Mouse (Mus musculus) mouse embryonic stem cell (cell line): Measurements from ENCODE around the gene Prdm11.

Experiments used
- in situ Hi-C, 2 experiments: fragments of 300-500 bp; cut with MboI; formaldehyde crosslinking; loops; 1 replicate in 1 of 2; 3 replicates in 1 of 2; pipeline ENCODE4 v1.14.3; 2019 to 2020; ENCODE audit warnings: low sequenced_read_pairs in 2 of 2, low pct_unique_long_range_greater_than_20kb in 1 of 2, mixed read lengths in 1 of 2; ENCODE audit not compliant: unreplicated experiment in 1 of 2

The Prdm11 gene

DNA sequence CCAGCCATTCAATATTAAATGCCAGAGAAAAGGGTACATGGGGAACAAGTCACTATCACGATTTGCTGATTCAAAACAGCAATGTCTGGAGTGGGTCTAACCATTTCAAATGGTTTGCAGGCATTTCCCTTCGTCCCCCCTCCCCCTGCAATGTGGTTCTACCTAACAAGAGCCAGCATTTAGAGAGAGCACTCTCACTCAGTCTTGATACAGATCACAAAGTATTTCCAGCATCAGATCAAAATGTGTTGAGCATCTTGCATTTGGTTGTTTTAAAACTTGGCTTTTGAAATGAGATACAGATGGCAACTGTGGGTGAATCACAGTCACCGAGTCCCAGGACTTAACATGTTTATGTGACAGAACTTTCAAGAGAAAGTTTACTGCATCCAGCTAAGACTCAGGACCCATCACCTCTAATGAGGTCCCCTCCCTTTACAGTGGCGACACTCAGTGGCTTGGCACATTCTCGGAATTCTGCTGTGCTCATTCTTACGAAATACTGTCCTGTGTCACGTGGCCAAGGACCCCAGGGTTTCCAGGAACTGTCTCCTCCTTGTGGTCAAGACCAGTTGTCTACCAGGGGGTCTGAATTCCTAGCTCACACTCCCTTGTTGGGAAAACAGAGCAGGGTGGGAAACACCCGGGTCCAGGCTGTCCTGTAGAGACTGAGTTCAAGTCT lies 63.2 kb downstream of the Prdm11 start:
- in situ Hi-C loops: no loop called here

DNA sequence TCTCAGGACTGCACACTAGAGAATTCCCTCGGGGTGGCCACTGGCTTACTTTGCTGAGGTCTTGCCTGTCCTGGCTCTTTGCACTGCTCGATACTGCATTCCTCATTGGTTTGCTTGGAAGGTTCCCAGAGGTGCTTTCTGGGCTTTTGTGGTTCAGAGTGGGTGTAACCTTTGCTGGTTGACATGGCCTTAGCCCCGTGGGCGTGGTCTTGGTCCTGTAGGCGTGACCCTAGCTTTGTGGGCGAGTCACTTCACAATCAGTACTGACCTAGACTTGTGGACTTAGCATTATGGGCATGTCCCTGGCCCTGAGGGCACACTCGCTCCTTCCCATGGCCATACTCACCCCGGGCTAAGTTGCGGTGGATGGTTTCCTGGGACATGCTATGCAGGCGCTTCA lies 65.8 kb downstream of the Prdm11 start:
- in situ Hi-C loops: no loop called here

DNA sequence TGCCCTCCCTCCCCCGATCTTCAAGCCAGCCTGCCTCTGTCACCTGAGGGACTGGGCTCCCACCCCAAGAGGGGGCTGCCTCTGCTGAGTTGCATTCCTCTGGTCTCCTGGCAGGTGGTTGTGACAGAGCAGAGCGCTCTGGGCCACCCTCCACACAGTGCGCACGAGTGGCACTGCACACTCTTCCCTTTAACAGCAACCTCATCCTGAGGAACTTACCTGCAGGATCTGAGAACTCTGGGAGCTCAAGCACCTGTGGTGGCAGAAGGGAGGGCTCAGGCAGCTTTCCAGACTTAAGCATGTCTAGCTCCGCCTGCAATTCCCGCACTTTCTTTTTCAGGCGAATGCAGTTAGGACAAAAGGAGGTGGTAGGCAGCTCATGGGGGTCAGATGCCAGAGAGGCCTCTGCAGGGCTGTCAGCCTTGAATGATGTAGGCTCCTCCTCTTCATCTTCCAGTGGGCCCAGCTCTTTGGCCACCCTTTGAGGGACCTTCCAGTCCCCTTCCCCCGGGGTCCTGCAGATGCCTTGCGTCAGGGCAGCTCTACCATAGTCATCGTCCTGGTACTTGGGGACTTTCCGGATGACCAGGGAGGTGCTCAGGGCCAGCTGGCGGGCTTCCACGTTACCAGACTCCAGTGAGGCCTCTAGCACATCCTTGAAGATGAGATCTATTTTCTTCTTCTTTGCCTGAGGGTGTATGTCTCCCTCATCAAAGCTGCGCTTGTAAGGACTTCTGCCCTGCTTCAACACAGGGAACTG lies 70.8 kb downstream of the Prdm11 start:
- in situ Hi-C loops: no loop called here

DNA sequence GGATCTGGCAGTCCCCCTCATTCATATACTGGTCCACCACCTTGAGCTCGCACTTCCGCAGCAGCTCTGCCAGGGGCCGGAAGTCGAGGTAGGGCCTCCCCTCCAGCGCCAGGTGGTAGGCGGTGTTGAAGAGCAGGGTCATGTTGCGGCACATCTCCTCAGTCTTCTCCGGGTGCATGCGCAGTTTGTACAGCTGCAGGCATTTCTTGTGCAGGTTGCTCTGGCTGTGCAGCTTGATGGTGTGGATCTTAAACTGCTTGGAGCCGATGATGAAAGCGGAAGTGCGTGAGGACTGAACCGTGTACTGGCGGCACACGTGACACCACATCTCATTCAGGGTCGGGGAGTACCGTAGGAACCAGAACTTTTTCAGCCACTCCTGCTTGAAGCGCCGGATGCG lies 72.3 kb downstream of the Prdm11 start:
- in situ Hi-C loops: no loop called here

DNA sequence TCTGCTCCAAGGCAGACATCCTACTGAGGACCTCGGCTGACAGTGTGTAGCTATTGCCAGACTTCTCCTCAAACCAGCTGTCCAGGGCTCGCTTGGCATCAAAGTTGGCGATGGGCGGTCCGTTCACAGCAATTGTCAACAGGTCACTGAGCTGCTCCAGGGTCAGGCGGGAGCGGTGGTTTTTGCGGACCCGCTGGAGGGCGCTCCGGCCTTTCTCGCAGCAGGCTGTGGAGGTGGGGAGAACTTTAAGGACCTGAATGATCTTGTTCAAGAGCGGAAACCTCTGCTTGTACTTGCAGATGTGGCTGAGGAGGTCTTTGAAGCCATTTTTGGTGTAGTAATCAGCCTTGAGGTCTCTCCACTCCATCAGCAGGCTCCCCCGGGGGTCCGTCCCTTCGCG lies 73.9 kb downstream of the Prdm11 start:
- in situ Hi-C loops: no loop called here

DNA sequence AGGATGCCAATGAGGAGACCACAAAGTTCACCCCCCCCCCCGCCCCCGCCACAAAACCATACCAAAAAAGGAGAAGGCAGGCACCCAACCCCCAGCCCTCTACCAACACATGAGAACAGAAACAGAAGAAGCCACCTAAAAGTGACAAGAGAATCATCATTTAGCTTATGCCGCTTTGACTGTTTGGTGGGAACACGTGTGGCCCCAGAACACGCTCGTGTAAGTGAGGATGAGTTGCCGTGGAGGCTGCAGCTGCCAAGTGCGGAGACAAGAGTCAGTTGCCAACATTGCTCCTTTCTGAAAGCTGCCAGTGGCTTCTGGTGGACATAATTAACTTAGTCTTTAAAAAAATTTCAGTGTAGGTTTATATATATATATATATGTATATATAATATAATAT lies 74.4 kb downstream of the Prdm11 start:
- in situ Hi-C loops: no loop called here

DNA sequence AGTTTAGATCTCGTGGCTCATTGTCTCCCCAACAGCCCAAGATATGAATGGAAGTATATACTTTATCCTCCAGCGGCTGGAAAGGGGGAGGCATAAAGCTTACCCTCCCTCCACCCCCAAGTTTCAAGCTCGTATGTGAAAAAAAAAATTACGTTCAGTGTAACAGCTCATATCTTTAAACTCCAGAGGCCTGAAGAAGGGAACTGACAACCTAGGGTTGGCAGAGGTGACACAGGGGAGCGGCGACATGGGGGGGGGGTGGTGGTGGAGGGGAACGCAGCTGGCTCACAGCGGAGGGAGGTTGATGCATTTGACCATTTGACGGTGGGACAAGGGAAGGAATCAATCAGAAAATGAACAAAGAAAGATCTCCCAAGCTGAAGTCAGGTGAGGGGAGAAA lies 74.9 kb downstream of the Prdm11 start:
- in situ Hi-C loops: no loop called here

DNA sequence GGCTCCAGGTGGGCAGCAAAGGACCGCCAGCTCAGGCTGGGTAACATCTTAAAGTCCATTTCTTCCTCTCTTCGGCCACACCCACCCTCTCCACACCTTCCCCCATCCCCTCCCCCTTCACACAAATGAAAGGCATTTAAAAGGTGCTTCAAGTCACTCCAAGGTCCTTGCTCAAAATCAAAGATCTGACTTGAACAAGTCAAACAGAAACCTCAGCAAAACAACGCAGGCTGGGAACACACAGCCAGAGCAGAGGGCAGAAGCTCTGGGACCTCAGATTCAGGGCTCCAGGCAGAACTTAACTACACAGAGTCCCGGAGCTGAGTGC lies 78.2 kb downstream of the Prdm11 start:
- in situ Hi-C loops: no loop called here

DNA sequence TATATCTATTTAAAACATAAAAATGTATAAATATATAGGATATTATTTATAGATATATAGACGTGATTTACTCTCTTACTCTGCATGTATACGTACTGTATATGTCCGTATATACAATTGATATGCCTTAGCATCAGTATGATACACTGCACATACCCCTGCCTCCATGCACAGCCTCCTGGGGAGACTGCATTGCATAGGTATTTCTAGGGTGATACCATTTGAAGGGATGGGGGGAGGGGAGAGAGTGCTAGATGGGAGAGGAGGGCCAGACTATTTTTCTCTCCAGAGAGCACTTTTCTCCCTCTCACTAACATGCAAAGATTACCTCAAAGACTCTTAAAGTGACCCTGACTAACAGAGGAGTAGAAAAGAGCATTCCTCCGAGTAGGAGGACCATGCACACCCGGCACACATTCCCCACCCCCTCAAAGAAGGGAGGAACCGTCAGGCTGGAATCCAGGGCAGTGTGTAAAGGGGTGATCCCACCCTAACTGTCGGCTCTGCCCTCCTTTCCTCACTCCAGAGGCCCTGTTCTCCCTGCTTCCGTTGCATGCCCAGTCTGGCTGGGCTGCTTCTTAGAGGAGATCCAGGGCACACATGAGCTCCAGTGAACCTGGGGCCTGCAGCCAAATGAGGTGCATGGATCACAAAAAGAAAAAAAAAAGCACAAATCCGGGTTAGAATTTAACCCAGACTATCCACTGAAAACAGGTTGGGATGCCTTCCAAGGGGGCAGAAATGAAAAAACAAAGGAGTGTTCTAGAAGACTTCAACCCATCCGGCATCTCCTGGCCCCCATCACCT lies 78.7 kb downstream of the Prdm11 start:
- in situ Hi-C loops: no loop called here

DNA sequence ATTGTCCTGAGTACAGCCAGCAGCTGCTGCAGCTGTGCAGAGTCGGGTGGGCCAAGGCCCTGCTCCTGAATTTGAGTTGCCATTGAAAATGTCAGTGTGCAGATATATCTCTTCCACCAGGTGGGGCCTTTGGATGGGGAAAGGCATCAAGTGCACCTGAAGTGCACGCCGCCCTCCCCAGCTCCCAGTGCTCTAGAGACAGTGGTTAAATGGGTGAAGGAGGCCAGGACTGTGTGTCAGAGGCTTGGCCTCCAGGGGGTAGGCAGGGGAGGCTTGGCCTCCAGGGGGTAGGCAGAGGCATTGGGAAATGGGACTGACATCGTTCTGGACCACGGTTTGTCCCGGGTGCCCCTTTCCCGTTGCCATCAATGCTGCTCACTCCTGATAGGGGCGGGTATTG lies 79.7 kb downstream of the Prdm11 start:
- in situ Hi-C loops: no loop called here

DNA sequence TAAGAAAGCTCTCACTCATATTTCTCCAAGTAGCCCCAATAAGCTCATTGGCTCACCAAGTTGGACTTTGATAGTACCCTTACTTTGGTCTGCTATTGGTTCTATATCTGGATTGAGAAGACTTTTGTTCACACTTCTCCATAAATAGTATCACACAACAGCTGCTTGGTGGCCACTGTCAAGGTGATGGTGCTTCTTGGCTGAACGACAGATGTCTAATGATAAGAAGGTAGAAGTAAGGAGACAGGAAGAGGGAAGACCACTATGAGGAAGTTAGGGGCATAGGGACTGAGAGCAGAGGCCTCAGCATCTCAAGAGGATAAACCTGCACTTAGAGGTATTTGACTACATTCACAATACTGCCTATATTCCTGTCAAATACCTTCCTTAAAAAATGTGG lies 81.6 kb downstream of the Prdm11 start:
- in situ Hi-C loops: no loop called here

DNA sequence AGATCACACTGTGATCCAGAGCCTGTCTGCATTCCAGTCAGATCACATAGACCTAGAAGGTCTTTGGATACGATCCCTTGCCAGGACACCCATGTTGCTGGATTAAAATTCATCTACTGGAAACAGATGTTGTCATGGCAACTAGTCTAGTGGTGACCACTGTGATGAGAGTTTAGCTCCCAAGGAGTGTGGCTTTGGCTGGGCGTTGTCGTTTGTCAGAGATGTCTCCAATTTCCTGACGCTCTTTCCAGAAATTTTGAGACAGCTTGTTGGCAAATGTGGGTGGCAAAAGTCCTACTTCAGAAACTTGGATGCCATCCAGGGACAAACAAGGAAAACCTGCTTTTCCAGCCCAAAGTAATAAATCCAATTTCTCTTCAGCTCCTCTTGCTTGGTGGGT lies 87.3 kb downstream of the Prdm11 start:
- in situ Hi-C loops: no loop called here

DNA sequence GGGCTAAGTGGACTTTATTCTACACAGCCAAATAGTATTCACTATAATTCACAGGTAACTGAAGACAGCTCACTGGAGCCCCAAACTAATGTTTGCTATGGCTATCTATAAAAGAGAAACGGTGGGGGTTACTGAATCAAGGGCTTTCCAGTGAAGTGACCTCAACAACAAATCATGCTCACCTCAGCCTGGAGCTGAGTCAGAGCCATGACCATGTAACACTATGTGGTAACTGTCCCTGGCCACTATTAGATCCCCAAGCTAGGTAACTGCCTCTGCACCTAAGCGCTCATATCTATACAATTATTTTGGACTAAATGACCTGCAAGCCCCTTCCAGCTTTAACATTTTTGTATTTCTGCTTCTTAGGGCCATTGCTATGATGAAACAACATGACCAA lies 89.0 kb downstream of the Prdm11 start:
- in situ Hi-C loops: no loop called here

DNA sequence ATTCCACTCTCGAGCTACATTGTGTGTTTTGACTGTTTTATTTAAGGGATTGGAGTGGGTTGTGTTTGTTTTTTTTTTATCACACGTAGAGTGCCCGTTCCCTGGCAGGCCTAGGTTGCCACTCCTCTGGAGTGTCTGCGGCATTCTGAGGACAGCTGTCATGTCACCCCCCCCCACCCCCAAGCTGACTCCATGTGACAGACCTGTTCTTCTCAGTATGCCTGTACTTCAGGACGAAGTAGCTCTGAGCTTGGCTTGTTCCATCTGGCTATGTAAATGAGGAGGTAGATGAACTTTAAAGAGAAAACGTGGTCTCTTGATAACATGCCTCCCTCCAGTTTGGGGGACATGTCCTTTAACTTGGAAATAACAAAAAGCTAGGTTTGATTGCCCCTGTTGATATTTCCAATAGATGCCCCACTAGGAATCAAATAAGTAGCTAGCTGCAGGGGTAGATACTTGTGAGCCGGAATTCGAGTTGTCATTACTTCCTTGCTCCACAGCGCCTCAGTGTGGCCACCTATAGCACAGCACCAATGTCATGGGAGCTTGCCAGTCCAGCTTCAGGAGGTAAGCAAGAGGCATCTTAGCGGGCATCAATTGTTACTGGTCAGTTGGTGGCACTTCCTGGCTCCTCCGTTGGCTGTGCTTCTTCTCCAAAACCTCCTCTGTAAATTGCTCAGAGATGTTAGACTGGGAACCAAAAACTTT lies 91.4 kb downstream of the Prdm11 start:
- in situ Hi-C loops: no loop called here

DNA sequence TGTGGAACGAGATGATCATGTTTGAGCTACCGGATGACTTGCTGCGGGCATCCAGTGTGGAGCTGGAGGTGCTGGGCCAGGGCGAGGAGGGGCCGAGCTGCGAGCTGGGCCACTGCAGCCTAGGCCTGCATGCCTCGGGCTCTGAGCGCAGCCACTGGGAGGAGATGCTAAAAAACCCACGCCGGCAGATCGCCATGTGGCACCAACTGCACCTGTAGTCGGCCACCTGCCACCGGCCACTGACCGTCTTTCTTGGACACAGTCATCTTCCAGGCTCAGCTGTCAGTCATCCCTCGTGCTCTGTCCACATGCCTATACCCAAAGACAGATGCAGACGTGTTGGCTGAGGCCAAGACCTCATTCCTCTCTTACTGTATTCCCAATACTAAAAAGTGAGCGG lies 92.5 kb downstream of the Prdm11 start:
- in situ Hi-C loops: no loop called here

DNA sequence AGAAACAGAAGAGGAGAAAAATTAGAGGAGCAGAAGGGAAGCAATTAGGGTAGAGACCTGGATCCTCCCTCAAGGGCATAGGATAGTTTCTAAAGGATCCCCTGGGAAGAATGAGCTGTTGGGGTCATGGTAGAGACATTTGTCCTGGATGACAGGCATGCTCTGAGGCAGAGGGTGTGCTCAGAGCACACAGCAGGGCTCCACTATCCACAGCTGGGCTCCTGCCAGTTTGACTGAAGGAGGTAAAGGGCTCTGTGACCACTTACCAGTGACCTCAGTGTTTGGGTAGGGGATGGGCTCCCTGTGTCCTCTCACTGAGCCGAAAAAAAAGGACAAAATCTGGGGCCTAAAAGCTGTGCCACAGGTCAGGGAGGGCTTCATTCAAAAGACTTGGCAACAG lies 96.4 kb downstream of the Prdm11 start:
- in situ Hi-C loops: no loop called here

DNA sequence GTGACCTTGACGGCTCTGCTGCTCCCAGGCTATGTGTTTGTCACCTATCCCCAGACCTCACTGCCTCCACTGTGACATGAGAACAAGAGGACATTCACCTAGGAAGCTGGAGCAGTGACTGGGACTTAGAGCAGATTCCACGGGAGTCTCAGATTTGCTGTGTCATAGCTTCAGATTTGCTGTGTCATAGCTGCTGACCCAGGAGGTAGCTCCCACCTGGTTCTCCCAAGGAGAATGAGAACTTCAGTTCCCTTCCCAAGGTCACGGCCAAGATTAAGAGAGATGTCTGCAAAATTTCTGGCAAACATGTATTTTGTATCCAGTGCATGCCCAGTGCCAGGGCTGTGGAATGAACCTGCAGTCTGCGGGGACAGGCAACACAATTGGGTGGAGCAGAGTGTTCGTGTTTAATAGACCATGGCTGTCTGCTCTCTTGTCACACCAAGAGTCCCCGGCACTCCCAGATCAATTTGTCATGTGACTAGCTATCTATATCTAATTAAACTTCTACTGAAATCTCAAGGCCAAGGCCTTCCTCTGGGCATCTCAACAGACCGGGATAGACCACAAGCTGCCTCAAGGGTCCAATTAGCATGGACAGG lies 97.2 kb downstream of the Prdm11 start:
- in situ Hi-C loops: no loop called here

DNA sequence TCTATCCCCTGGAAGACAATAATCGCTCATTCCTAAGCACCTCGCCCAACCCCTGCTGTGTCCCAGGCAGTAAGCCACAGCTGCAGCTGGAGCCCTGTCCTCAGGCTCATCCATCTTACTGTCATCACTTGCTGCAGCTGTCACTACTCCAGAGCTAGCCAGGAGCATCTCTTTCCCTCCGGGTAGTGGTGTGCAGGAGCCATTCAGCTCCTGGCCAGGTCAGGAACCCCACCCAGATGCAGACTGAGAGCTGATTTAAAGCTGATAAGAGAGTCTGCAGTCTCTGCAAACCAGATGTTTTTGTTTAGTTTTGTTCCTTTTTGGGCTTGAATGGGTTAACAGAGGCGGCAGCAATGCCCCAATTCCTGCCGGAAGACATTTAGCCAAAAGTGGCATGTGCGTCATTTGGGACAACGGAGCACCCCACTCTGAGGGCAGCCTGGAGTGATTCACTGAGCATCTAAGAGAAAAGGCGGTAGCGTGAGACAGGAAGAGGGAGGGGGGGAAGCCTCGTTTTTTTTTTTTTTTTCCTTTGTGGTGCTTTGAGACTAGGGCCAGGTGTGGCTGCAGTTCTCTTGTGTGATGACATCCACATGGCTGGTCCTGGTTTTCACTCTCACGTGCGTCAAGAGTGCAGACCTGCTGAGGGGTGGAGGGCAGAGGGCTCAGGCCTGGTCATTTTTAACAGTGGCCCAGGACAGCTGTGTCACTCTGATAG lies 97.8 kb downstream of the Prdm11 start:
- in situ Hi-C loops: no loop called here
